In the genomic region with DNA sequence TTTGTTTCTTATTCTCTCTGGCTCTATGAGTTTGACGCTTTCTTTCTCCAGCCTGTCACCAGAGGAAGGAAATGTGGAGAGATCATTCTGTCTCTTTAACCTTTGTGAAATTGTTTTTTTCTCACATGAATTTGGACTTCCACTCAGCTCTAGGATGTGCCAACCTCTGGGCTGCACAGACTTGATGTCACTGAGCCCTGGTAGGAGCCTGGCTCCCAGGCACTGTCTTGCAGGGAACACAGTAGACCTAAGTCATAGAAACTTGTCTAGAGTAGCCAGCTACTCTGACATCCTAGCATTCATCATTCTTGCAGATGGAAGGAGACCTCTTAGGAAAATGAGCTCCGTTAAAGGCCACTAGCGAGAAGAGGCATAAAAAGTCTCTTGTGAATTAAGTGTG, we compare ENCODE assay signal across 21 mouse cellular contexts.
DNase-seq lines count a peak whose midpoint lies in the region; ATAC-seq lines count a peak whose summit lies in the region.
"Had no signal": no experiment of that assay in that cellular context is flagged by ENCODE, and none has a peak within 500 bp of the region (broad histone marks: within the 10 kb centered on the region; RNA-seq: fewer than 3 reads in every experiment).

No protein-coding gene starts in this region.

- no peak overlapping the region for H3K4me3 ChIP-seq in limb, embryonic 12.5 days (replicated peaks)
- H3K4me3 ChIP-seq in limb, embryonic 10.5 days = no peak overlapping the region
- H3K4me3 ChIP-seq in midbrain, embryonic 11.5 days (ENCODE audit: low read depth, low read length) = no peak overlapping the region
- no peak overlapping the region for H3K4me3 ChIP-seq in midbrain, embryonic 15.5 days

- no peaks in the 10 kb centered on the region for H3K9me3 ChIP-seq in limb, embryonic 12.5 days
- no peaks in the 10 kb centered on the region for H3K9me3 ChIP-seq in limb, embryonic 10.5 days (replicated peaks)
- H3K9me3 ChIP-seq in midbrain, embryonic 11.5 days (ENCODE audit: control insufficient read depth, low read length) = no peaks in the 10 kb centered on the region
- H3K9me3 ChIP-seq in midbrain, embryonic 15.5 days = no peaks in the 10 kb centered on the region
- H3K9me3 ChIP-seq: G1E had no signal

- H3K36me3 ChIP-seq in limb, embryonic 12.5 days = peaks cover 20% of the 10 kb centered on the region
- peaks cover 34% of the 10 kb centered on the region for H3K36me3 ChIP-seq in limb, embryonic 10.5 days
- no peaks in the 10 kb centered on the region for H3K36me3 ChIP-seq in midbrain, embryonic 11.5 days (ENCODE audit: control insufficient read depth, insufficient read depth, low read length)
- no peaks in the 10 kb centered on the region for H3K36me3 ChIP-seq in midbrain, embryonic 15.5 days (replicated peaks)
- H3K36me3 ChIP-seq: G1E had no signal

- no peaks in the 10 kb centered on the region for H3K27me3 ChIP-seq in limb, embryonic 12.5 days
- no peaks in the 10 kb centered on the region for H3K27me3 ChIP-seq in limb, embryonic 10.5 days (ENCODE audit: low read depth, poor library complexity, severe bottlenecking)
- no peaks in the 10 kb centered on the region for H3K27me3 ChIP-seq in midbrain, embryonic 11.5 days (ENCODE audit: control insufficient read depth, insufficient read depth, low read length)
- no peaks in the 10 kb centered on the region for H3K27me3 ChIP-seq in midbrain, embryonic 15.5 days (replicated peaks)
- H3K27me3 ChIP-seq: CH12.LX, Patski had no signal

- peaks cover 12% of the 10 kb centered on the region for H3K4me1 ChIP-seq in limb, embryonic 12.5 days (replicated peaks)
- H3K4me1 ChIP-seq in limb, embryonic 10.5 days = peaks cover 10% of the 10 kb centered on the region
- no peaks in the 10 kb centered on the region for H3K4me1 ChIP-seq in midbrain, embryonic 11.5 days (ENCODE audit: control insufficient read depth, insufficient read depth, low read length)
- H3K4me1 ChIP-seq in midbrain, embryonic 15.5 days = peaks cover 9% of the 10 kb centered on the region

- H3K4me2 ChIP-seq in limb, embryonic 12.5 days = no peak overlapping the region
- no peak overlapping the region for H3K4me2 ChIP-seq in midbrain, embryonic 11.5 days
- no peak overlapping the region for H3K4me2 ChIP-seq in midbrain, embryonic 15.5 days

- 78% methylated on average over 3 of the region's 3 CpGs for WGBS in limb, embryonic 12.5 days
- 86% methylated on average over 3 of the region's 3 CpGs for WGBS in limb, embryonic 10.5 days
- 94% methylated on average over 3 of the region's 3 CpGs for WGBS in midbrain, embryonic 11.5 days
- 89% methylated on average over 3 of the region's 3 CpGs for WGBS in midbrain, embryonic 15.5 days

- peak; percentile 61 for DNase-seq in heart, adult 11 months
- DNase-seq in heart, adult 18-20 months = no peak
- no peak for DNase-seq in limb, embryonic 10.5 days (ENCODE audit: low spot score)
- peak; percentile 51 for DNase-seq in midbrain, embryonic 11.5 days (ENCODE audit: low spot score, missing footprints)
- DNase-seq: adrenal gland, adult 2 months; adrenal gland, adult 8-10 months; adrenal gland, postnatal 10 days; adrenal gland, postnatal 14 days; adrenal gland, postnatal 25 days; adrenal gland, postnatal 36 days; B cell, adult 2 months; cerebellum, adult 11 months; cerebellum, adult 11-12 months; cerebellum, adult 18-20 months had no signal

- H3K9ac ChIP-seq in limb, embryonic 12.5 days (replicated peaks) = no peak overlapping the region
- H3K9ac ChIP-seq in midbrain, embryonic 11.5 days (ENCODE audit: low read length) = no peak overlapping the region
- H3K9ac ChIP-seq in midbrain, embryonic 15.5 days = no peak overlapping the region

- ATAC-seq in limb, embryonic 12.5 days (ENCODE audit: insufficient number of reproducible peaks, insufficient read depth, low FRiP score, low TSS enrichment, low read depth) = no peak
- no peak for ATAC-seq in midbrain, embryonic 11.5 days (ENCODE audit: low FRiP score)
- no peak for ATAC-seq in midbrain, embryonic 15.5 days (replicated peaks)
- ATAC-seq: activated CD4-positive, CD25-positive, alpha-beta regulatory T cell, adult 4 months; CD4-positive, CD25-positive, alpha-beta regulatory T cell, adult 4 months; Patski had no signal

- 0 out of 2 replicates have a peak overlapping the region, but pooled peaks have one; percentile 7 for H3K27ac ChIP-seq in limb, embryonic 12.5 days
- no peak overlapping the region for H3K27ac ChIP-seq in limb, embryonic 10.5 days
- no peak overlapping the region for H3K27ac ChIP-seq in midbrain, embryonic 11.5 days (ENCODE audit: low read depth, low read length)
- H3K27ac ChIP-seq in midbrain, embryonic 15.5 days = no peak overlapping the region

Comparison
In these comparisons a context has a peak if more than half of its experiments do, and no peak if none do; other contexts are left out.
1. DNase-seq: peak in heart, adult 11 months (single experiment) and midbrain, embryonic 11.5 days (single experiment); none in heart, adult 18-20 months (0 of 2) and limb, embryonic 10.5 days (single experiment).